Mouse (Mus musculus): ENCODE data around the gene Hmgb1. TPM values are rescaled to one million over a fixed set of nuclear protein-coding genes. Genes with fewer than 3 reads are reported as not detected.

Hmgb1 gene
- polyA plus RNA-seq, 1 experiment from 2014 or later: 682 TPM

DNA sequence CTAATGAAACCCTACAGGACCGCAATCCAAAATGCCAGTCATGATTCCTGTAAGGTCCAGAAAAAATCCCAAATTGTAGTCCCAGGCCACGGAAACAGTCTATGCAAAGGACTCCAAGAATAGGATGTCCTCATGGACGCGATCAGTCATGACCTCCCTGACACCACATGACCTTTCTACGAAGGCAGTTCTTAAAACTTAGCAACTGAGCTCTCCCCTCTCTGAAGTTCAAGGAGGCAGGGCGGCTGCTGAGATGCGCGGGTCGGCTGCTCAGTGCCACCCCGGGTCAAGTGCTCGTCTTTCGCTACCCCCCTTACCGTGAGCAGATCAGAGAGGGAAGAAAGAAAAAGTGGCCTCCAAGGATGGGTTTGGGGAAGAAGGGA lies 577 bp downstream of the Hmgb1 start:
- peak overlapping the region; percentile 91 for H3K9ac ChIP-seq
- peak overlapping the region; percentile 75 for H3K4me2 ChIP-seq
- no peaks in the 10 kb centered on the region for H3K9me3 ChIP-seq (replicated peaks)
- peak overlapping the region; percentile 98 for H3K27ac ChIP-seq
- H3K4me3 ChIP-seq: peak overlapping the region; percentile 73
- under 1% methylated on average over 13 of the region's 13 CpGs for WGBS (ENCODE audit: insufficient replicate concordance)
- peak; percentile 58 for ATAC-seq
- peaks cover 23% of the 10 kb centered on the region for H3K36me3 ChIP-seq
- peaks cover 29% of the 10 kb centered on the region for H3K4me1 ChIP-seq
- H3K27me3 ChIP-seq (replicated peaks): no peaks in the 10 kb centered on the region

DNA sequence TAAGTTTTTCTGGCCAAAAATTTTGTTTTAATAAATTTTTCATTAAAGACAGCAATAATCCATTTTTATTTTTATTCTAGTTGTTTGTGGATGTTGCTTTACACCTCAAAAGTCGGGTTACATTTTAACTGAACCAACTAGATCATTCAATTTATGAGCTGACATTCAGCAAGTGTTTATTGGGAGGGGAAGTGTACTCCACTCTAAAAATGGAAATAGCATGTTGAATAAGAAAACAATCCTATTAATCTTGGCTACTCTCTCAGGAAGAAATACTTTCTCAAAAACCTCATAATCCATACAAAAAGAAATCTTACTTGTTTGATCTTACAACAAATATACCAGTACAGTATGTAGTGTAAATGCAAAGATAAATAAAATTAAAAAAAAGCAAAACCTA lies 1.2 kb downstream of the Hmgb1 start:
- Histone ChIP-seq H3K27ac (peak overlapping the region; percentile 98), H3K4me1 (peaks cover 29% of the 10 kb centered on the region), H3K9me3 (replicated peaks) (no peaks in the 10 kb centered on the region), H3K9ac (peak overlapping the region; percentile 91), H3K4me3 (peak overlapping the region; percentile 73), H3K27me3 (replicated peaks) (no peaks in the 10 kb centered on the region), H3K4me2 (peak overlapping the region; percentile 75), H3K36me3 (peaks cover 18% of the 10 kb centered on the region)
- no peak for ATAC-seq
- WGBS (ENCODE audit: insufficient replicate concordance): 22% methylated on average over 1 of the region's 1 CpGs

DNA sequence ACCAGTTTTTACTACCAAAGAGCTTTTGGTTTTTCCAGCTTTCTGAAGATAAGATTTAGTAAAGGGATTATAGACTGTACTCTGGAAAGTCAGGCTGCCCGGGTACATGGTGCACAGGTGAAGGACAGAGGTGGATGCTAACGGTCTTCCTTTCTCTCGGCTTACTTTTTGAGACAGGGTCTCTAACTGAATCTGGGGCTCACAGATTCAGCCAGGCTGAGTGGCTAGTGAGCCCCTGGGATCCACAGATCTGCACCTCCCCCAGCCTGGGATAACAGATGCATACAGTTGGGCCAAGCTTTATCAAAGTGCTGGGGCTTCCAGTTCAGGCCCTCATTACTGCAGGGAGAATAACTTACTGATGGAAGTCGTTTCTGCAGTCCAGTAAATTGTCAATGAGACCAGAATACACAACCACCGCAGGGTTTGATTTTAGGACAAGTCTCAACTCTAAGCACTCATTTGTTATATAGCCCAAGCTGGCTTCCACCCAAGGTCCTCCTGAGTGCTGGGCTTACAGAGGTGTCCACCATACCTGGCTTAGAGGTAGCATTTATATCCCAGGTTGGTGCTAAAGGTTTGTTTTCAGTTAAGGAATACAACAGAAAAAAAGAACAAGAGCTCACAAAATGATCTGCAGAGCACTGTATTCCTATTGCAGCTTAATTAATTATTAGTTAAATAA lies 2.0 kb downstream of the Hmgb1 start:
- H3K27ac ChIP-seq: peak overlapping the region; percentile 50
- no peaks in the 10 kb centered on the region for H3K27me3 ChIP-seq (replicated peaks)
- H3K4me3 ChIP-seq: no peak overlapping the region
- H3K4me2 ChIP-seq: peak overlapping the region; percentile 75
- H3K36me3 ChIP-seq: peaks cover 14% of the 10 kb centered on the region; the same call in 1 of the 2 replicates
- no peaks in the 10 kb centered on the region for H3K9me3 ChIP-seq (replicated peaks)
- ATAC-seq: no peak
- peak overlapping the region; percentile 44; the same call in 1 of the 2 replicates for H3K9ac ChIP-seq
- WGBS (ENCODE audit: insufficient replicate concordance): 78% methylated on average over 5 of the region's 5 CpGs
- peaks cover 29% of the 10 kb centered on the region for H3K4me1 ChIP-seq

GRCm38 (mm10) chr5:149179826-149180225 lies 4.5 kb downstream of the Hmgb1 start:
- no peak overlapping the region for H3K4me3 ChIP-seq
- 0 out of 2 replicates have a peak, but pooled peaks cover 5% of the 10 kb centered on the region for H3K36me3 ChIP-seq
- H3K9me3 ChIP-seq (replicated peaks): no peaks in the 10 kb centered on the region
- no peak overlapping the region for H3K27ac ChIP-seq
- H3K4me2 ChIP-seq: no peak overlapping the region
- H3K9ac ChIP-seq: no peak overlapping the region
- WGBS (ENCODE audit: insufficient replicate concordance): 73% methylated on average over 3 of the region's 3 CpGs
- no peaks in the 10 kb centered on the region for H3K27me3 ChIP-seq (replicated peaks)
- H3K4me1 ChIP-seq: peaks cover 8% of the 10 kb centered on the region
- no peak for ATAC-seq

GRCm38 (mm10) chr5:149178095-149178494 lies 6.2 kb downstream of the Hmgb1 start:
- 76% methylated on average over 5 of the region's 5 CpGs for WGBS (ENCODE audit: insufficient replicate concordance)
- no peak for ATAC-seq

GRCm38 (mm10) chr5:149175736-149176135 lies 8.6 kb downstream of the Hmgb1 start:
- H3K27me3 ChIP-seq (replicated peaks): no peaks in the 10 kb centered on the region
- H3K4me3 ChIP-seq: no peak overlapping the region
- H3K36me3 ChIP-seq: 0 out of 2 replicates have a peak, but pooled peaks cover 5% of the 10 kb centered on the region
- no peak overlapping the region for H3K27ac ChIP-seq
- H3K9me3 ChIP-seq (replicated peaks): no peaks in the 10 kb centered on the region
- no peak for ATAC-seq
- 85% methylated on average over 6 of the region's 6 CpGs for WGBS (ENCODE audit: insufficient replicate concordance)
- H3K4me2 ChIP-seq: no peak overlapping the region
- 0 out of 2 replicates have a peak, but pooled peaks cover 4% of the 10 kb centered on the region for H3K4me1 ChIP-seq
- no peak overlapping the region for H3K9ac ChIP-seq

More at GRCm38 (mm10) chr5:149178095-149178494, 6.2 kb downstream of the Hmgb1 start:
- Histone ChIP-seq H3K36me3 (0 out of 2 replicates have a peak, but pooled peaks cover 5% of the 10 kb centered on the region), H3K9ac (no peak overlapping the region), H3K27me3 (replicated peaks) (no peaks in the 10 kb centered on the region), H3K9me3 (replicated peaks) (no peaks in the 10 kb centered on the region), H3K4me3 (no peak overlapping the region), H3K27ac (no peak overlapping the region), H3K4me2 (no peak overlapping the region), H3K4me1 (peaks cover 8% of the 10 kb centered on the region)

DNA sequence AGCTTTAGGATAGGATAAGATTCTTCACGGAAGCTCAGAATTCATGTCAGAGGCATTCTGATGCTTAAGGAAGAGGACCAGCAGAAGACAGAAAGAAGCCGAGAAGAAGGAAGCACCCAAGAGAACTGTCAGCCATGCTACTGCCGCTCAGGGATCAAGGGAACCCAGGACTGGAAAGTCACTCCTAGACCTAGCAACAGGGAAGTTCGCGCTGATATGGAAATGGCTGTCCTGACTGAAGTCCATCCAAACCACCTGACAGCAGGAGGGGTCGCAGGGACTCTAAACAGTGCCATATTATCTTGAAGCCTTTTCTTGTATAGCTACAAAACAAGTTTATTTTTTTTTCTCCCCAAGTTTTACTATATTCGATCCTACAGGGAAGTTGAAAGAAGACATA lies 9.8 kb downstream of the Hmgb1 start:
- H3K4me1 ChIP-seq: 0 out of 2 replicates have a peak, but pooled peaks cover 4% of the 10 kb centered on the region
- H3K9me3 ChIP-seq (replicated peaks): no peaks in the 10 kb centered on the region
- no peak overlapping the region for H3K4me3 ChIP-seq
- H3K27ac ChIP-seq: no peak overlapping the region
- no peak overlapping the region for H3K9ac ChIP-seq
- 68% methylated on average over 7 of the region's 7 CpGs for WGBS (ENCODE audit: insufficient replicate concordance)
- ATAC-seq: no peak
- no peak overlapping the region for H3K4me2 ChIP-seq
- no peaks in the 10 kb centered on the region for H3K36me3 ChIP-seq
- H3K27me3 ChIP-seq (replicated peaks): no peaks in the 10 kb centered on the region

GRCm38 (mm10) chr5:149172246-149172645 lies 12.0 kb downstream of the Hmgb1 start:
- Histone ChIP-seq H3K9ac (no peak overlapping the region), H3K4me1 (0 out of 2 replicates have a peak, but pooled peaks cover 4% of the 10 kb centered on the region), H3K9me3 (replicated peaks) (no peaks in the 10 kb centered on the region), H3K27me3 (replicated peaks) (no peaks in the 10 kb centered on the region), H3K4me2 (no peak overlapping the region), H3K36me3 (no peaks in the 10 kb centered on the region), H3K27ac (no peak overlapping the region), H3K4me3 (no peak overlapping the region)
- ATAC-seq: no peak
- 57% methylated on average over 10 of the region's 10 CpGs for WGBS (ENCODE audit: insufficient replicate concordance)

- Histone ChIP-seq H3K27me3 (replicated peaks) (no peaks in the 10 kb centered on the region), H3K9me3 (replicated peaks) (no peaks in the 10 kb centered on the region), H3K4me2 (no peak overlapping the region), H3K4me1 (0 out of 2 replicates have a peak, but pooled peaks cover 4% of the 10 kb centered on the region), H3K4me3 (no peak overlapping the region), H3K27ac (no peak overlapping the region), H3K9ac (no peak overlapping the region), H3K36me3 (no peaks in the 10 kb centered on the region)
- WGBS (ENCODE audit: insufficient replicate concordance): 57% methylated on average over 8 of the region's 8 CpGs
- ATAC-seq: peak; percentile 18; the same call in 1 of the 2 replicates
Measured at GRCm38 (mm10) chr5:149170841-149171588, 13.3 kb downstream of the Hmgb1 start.

GRCm38 (mm10) chr5:149168816-149169215 lies 15.5 kb downstream of the Hmgb1 start:
- Histone ChIP-seq H3K27ac (no peak overlapping the region), H3K4me3 (no peak overlapping the region), H3K9ac (no peak overlapping the region), H3K36me3 (no peaks in the 10 kb centered on the region), H3K27me3 (replicated peaks) (no peaks in the 10 kb centered on the region), H3K4me2 (no peak overlapping the region), H3K4me1 (0 out of 2 replicates have a peak, but pooled peaks cover 4% of the 10 kb centered on the region), H3K9me3 (replicated peaks) (no peaks in the 10 kb centered on the region)
- no peak for ATAC-seq
- 80% methylated on average over 9 of the region's 9 CpGs for WGBS (ENCODE audit: insufficient replicate concordance)

GRCm38 (mm10) chr5:149168051-149168450 lies 16.2 kb downstream of the Hmgb1 start:
- Histone ChIP-seq H3K27me3 (replicated peaks) (no peaks in the 10 kb centered on the region), H3K27ac (no peak overlapping the region), H3K9ac (no peak overlapping the region), H3K9me3 (replicated peaks) (no peaks in the 10 kb centered on the region), H3K4me3 (no peak overlapping the region), H3K36me3 (no peaks in the 10 kb centered on the region), H3K4me1 (0 out of 2 replicates have a peak, but pooled peaks cover 4% of the 10 kb centered on the region), H3K4me2 (no peak overlapping the region)
- no peak for ATAC-seq
- WGBS (ENCODE audit: insufficient replicate concordance): 74% methylated on average over 2 of the region's 2 CpGs

DNA sequence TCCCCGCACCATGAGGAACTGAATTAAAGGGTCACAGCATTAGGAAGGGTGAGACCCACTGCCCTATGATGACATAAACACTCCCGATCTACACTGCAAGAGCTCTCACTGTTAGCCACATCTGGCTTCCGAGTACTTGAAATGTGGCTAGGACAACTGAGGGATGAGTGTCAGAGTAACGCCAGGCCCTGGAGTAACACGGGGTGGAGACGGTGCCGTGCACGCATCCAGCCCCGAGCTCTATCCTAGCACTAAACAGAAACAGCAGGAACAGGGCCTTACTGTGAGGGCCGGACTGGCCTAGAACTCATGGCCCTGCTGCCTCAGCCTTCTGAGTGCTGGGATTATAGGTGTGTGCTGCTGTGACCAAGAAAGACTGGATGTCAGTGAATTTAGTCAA lies 18.3 kb downstream of the Hmgb1 start:
- Histone ChIP-seq H3K4me2 (no peak overlapping the region), H3K9ac (no peak overlapping the region), H3K4me3 (no peak overlapping the region), H3K27ac (no peak overlapping the region), H3K4me1 (no peaks in the 10 kb centered on the region), H3K27me3 (replicated peaks) (no peaks in the 10 kb centered on the region), H3K9me3 (replicated peaks) (no peaks in the 10 kb centered on the region), H3K36me3 (no peaks in the 10 kb centered on the region)
- ATAC-seq: no peak
- WGBS (ENCODE audit: insufficient replicate concordance): 80% methylated on average over 10 of the region's 10 CpGs

Data from liver, embryonic 12.5 days (tissue).